Mouse (Mus musculus) induced T-regulatory cell, adult 2 months (primary cell): Measurements from ENCODE around the gene Col16a1.

Experiments
- DNase-seq: peaks from one replicate; pipeline ENCODE4 v3.0.0-alpha.2; 2012; ENCODE audit warnings: low read depth

Col16a1 gene

GRCm38 (mm10) chr4:130045609-130046008 is 2.0 kb upstream of the Col16a1 start:
- peak; percentile 93 for DNase-seq

GRCm38 (mm10) chr4:130048203-130048479 is 501 bp downstream of the Col16a1 start:
- no peak for DNase-seq

GRCm38 (mm10) chr4:130050056-130050824 is 2.6 kb downstream of the Col16a1 start:
- DNase-seq: no peak

- peak; percentile 35 for DNase-seq
These were observed 4.6 kb downstream of the Col16a1 start for GRCm38 (mm10) chr4:130052283-130052682.

- no peak for DNase-seq
These were observed 5.5 kb downstream of the Col16a1 start for GRCm38 (mm10) chr4:130053111-130053510.

GRCm38 (mm10) chr4:130054727-130055126 is 7.1 kb downstream of the Col16a1 start:
- no peak for DNase-seq

GRCm38 (mm10) chr4:130055160-130056010 is 7.7 kb downstream of the Col16a1 start:
- no peak for DNase-seq

GRCm38 (mm10) chr4:130056011-130056322 is 8.3 kb downstream of the Col16a1 start:
- DNase-seq: no peak

- no peak for DNase-seq
These were observed 8.8 kb downstream of the Col16a1 start for GRCm38 (mm10) chr4:130056471-130056870.

- no peak for DNase-seq
These were observed 13.3 kb downstream of the Col16a1 start for GRCm38 (mm10) chr4:130060937-130061336.

GRCm38 (mm10) chr4:130063191-130063590 is 15.6 kb downstream of the Col16a1 start:
- no peak for DNase-seq

- DNase-seq: peak; percentile 56
These were observed 19.2 kb downstream of the Col16a1 start for GRCm38 (mm10) chr4:130066816-130067215.

- no peak for DNase-seq
These were observed 22.9 kb downstream of the Col16a1 start for GRCm38 (mm10) chr4:130070523-130070922.

- DNase-seq: no peak
These were observed 24.1 kb downstream of the Col16a1 start for GRCm38 (mm10) chr4:130071758-130072157.

- DNase-seq: no peak
These were observed 25.7 kb downstream of the Col16a1 start for GRCm38 (mm10) chr4:130073367-130073766.

- DNase-seq: no peak
These were observed 27.3 kb downstream of the Col16a1 start for GRCm38 (mm10) chr4:130074761-130075515.

GRCm38 (mm10) chr4:130076856-130077255 is 29.2 kb downstream of the Col16a1 start:
- no peak for DNase-seq

GRCm38 (mm10) chr4:130078816-130079485 is 31.3 kb downstream of the Col16a1 start:
- DNase-seq: no peak

GRCm38 (mm10) chr4:130079521-130079920 is 31.9 kb downstream of the Col16a1 start:
- DNase-seq: no peak

- no peak for DNase-seq
These were observed 33.9 kb downstream of the Col16a1 start for GRCm38 (mm10) chr4:130081345-130082190.

- DNase-seq: no peak
These were observed 34.6 kb downstream of the Col16a1 start for GRCm38 (mm10) chr4:130082211-130082610.
